Mouse (Mus musculus): ENCODE results near the gene Sorcs2.

DNA sequence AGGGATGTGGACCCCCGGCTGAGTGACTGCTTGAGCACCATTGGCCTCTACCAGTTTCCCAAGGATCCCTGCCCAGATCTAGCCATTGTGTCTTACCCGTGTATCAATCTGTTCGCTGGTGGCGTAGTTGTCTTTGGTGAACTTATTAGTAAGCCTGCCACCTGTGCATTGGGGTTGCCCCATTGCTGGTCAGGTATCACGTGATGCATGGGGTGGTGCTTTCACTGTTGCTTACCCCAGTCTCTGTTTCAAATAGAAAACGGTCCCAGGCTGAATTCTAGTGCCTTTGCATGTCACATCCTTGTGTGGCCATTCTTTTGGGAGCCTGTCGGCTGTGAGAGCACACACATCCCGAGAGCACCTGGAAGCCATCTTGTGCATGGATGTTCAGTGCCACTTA lies 409.9 kb downstream of the Sorcs2 start:
- TF ChIP-seq CTCF (IDR thresholded peaks at IDR 0.05; ENCODE audit: insufficient read depth, low read depth, low read length) (no peak), POLR2A (IDR thresholded peaks at IDR 0.05; ENCODE audit: insufficient read depth, low read depth, low read length) (no peak)

Data from olfactory bulb, adult 2 months (tissue).